Mouse (Mus musculus): ENCODE data around the gene Atf3.

GRCm38 (mm10) chr1:191166189-191166588 is 51.6 kb downstream of the Atf3 start:
- TF ChIP-seq CTCF (IDR thresholded peaks at IDR 0.05; ENCODE audit: control insufficient read depth, insufficient read depth, insufficient replicate concordance, low read depth, low read length), result no peak
- TF ChIP-seq POLR2A (IDR thresholded peaks at IDR 0.05; ENCODE audit: control insufficient read depth, low read depth, low read length), result no peak

Data from testis, adult 2 months (tissue).